Mouse (Mus musculus) forebrain, embryonic 11.5 days (tissue): ENCODE data around the gene Ninj1. TPM values are rescaled to one million over a fixed set of nuclear protein-coding genes. Genes with fewer than 3 reads are reported as not detected.

Experiments
- ATAC-seq: fragments of 200-750 bp; cut with Nextera tagmentation; replicated peaks from 2 replicates; pipeline ENCODE4 v1.8.0; 2017; ENCODE audit warnings: moderate TSS enrichment; ENCODE audit not compliant: low FRiP score
- DNase-seq: peaks from one replicate; pipeline ENCODE4 v3.0.0-alpha.2; 2017; ENCODE audit warnings: low spot score
- H3K27ac ChIP-seq: fragments of 300-500 bp; sonication (generic); 2 replicates; pipeline ENCODE4 v1.5.1; 2014; ENCODE audit warnings: low read depth, low read length
- H3K27me3 ChIP-seq: fragments of 300-500 bp; sonication (generic); 2 replicates; pipeline ENCODE4 v1.6.1; 2014; ENCODE audit warnings: mild to moderate bottlenecking, low read length, mixed read lengths; ENCODE audit not compliant: control insufficient read depth, insufficient read depth
- H3K36me3 ChIP-seq: fragments of 300-500 bp; sonication (generic); 2 replicates; pipeline ENCODE4 v1.6.1; 2014; ENCODE audit warnings: mild to moderate bottlenecking, low read length, moderate library complexity, mixed read lengths; ENCODE audit not compliant: control insufficient read depth, insufficient read depth
- H3K4me1 ChIP-seq: fragments of 300-500 bp; sonication (generic); replicated peaks from 2 replicates; pipeline ENCODE4 v1.6.1; 2014; ENCODE audit warnings: low read length, mixed read lengths; ENCODE audit not compliant: control insufficient read depth, insufficient read depth
- H3K4me2 ChIP-seq: fragments of 300-500 bp; sonication (generic); 2 replicates; pipeline ENCODE4 v1.6.1; 2014; ENCODE audit warnings: low read depth, mild to moderate bottlenecking, low read length, moderate library complexity, mixed read lengths; ENCODE audit not compliant: severe bottlenecking
- H3K4me3 ChIP-seq: fragments of 300-500 bp; sonication (generic); 2 replicates; pipeline ENCODE4 v1.5.1; 2014; ENCODE audit warnings: low read depth, low read length
- H3K9ac ChIP-seq: fragments of 300-500 bp; sonication (generic); 2 replicates; pipeline ENCODE4 v1.6.1; 2014; ENCODE audit warnings: low read length
- H3K9me3 ChIP-seq: fragments of 300-500 bp; sonication (generic); 2 replicates; pipeline ENCODE4 v1.6.1; 2016; ENCODE audit warnings: low read length, mixed read lengths; ENCODE audit not compliant: control insufficient read depth
- WGBS: fragments of 180-500 bp; shearing (Covaris S2); extraction: QIAGEN DNeasy Blood & Tissue Kit; methylation state at CpG from one replicate; pipeline ENCODE4 v1.1.7; 2014; 5-methylcytosine and 5-hydroxymethylcytosine counted together
- polyA plus RNA-seq: library from polyadenylated mRNA; unstranded; fragments of >200 nt; fragmentation: Nextera tagmentation; extraction: Ambion mirVana; gene quantifications from 2 replicates; pipeline ENCODE4 v1.2.1, GENCODE M21; 2014

Ninj1 gene
- polyA plus RNA-seq = 19.6 and 23.8 TPM in 2 replicates

GRCm38 (mm10) chr13:49187288-49188218 lies at the start of gene Ninj1:
Ninj1 (plus strand) TSS chr13:49187485.
- Histone ChIP-seq H3K4me2 (peak within 1 kb of the TSS; percentile 100), H3K27ac (no peak within 1 kb of the TSS), H3K4me3 (peak within 1 kb of the TSS; percentile 72), H3K36me3 (no peaks in the 10 kb centered on the region), H3K27me3 (no peaks in the 10 kb centered on the region), H3K9ac (peak within 1 kb of the TSS; percentile 39), H3K9me3 (no peaks in the 10 kb centered on the region), H3K4me1 (peaks cover 11% of the 10 kb centered on the region)
- ATAC-seq (peak; percentile 94), DNase-seq (peak; percentile 91)
- WGBS = under 1% methylated on average over 78 of the region's 87 CpGs

GRCm38 (mm10) chr13:49140567-49140966 lies 46.7 kb upstream of the Ninj1 start:
- Histone ChIP-seq H3K4me3 (no peak overlapping the region), H3K4me2 (no peak overlapping the region), H3K9ac (no peak overlapping the region), H3K27ac (no peak overlapping the region), H3K36me3 (no peaks in the 10 kb centered on the region), H3K4me1 (peaks cover 13% of the 10 kb centered on the region), H3K9me3 (no peaks in the 10 kb centered on the region), H3K27me3 (no peaks in the 10 kb centered on the region)
- WGBS = 70% methylated on average over 4 of the region's 4 CpGs
- DNase-seq = no peak
- no peak for ATAC-seq

GRCm38 (mm10) chr13:49142396-49142795 lies 44.9 kb upstream of the Ninj1 start:
- 85% methylated on average over 5 of the region's 5 CpGs for WGBS
- H3K9me3 ChIP-seq = no peaks in the 10 kb centered on the region

GRCm38 (mm10) chr13:49143323-49143722 lies 44.0 kb upstream of the Ninj1 start:
- no peaks in the 10 kb centered on the region for H3K9me3 ChIP-seq
- H3K4me3 ChIP-seq = no peak overlapping the region
- DNase-seq = no peak
- no peak for ATAC-seq
- no peak overlapping the region for H3K4me2 ChIP-seq
- 92% methylated on average over 7 of the region's 7 CpGs for WGBS
- H3K4me1 ChIP-seq = peaks cover 25% of the 10 kb centered on the region
- H3K9ac ChIP-seq = no peak overlapping the region
- peaks cover 4% of the 10 kb centered on the region; the same call in 1 of the 2 replicates for H3K27me3 ChIP-seq
- no peak overlapping the region for H3K27ac ChIP-seq
- H3K36me3 ChIP-seq = no peaks in the 10 kb centered on the region

More at GRCm38 (mm10) chr13:49142396-49142795, 44.9 kb upstream of the Ninj1 start:
- Histone ChIP-seq H3K27ac (no peak overlapping the region), H3K36me3 (no peaks in the 10 kb centered on the region), H3K27me3 (peaks cover 4% of the 10 kb centered on the region; the same call in 1 of the 2 replicates), H3K4me1 (peaks cover 23% of the 10 kb centered on the region), H3K9ac (no peak overlapping the region), H3K4me3 (no peak overlapping the region), H3K4me2 (no peak overlapping the region)
- ATAC-seq (no peak), DNase-seq (no peak)

- 0 out of 2 replicates have a peak overlapping the region, but pooled peaks have one; percentile 8 for H3K4me2 ChIP-seq
These were observed 42.8 kb upstream of the Ninj1 start for GRCm38 (mm10) chr13:49144451-49144850.

GRCm38 (mm10) chr13:49145396-49145795 lies 41.9 kb upstream of the Ninj1 start:
- WGBS = 54% methylated on average over 7 of the region's 7 CpGs
- DNase-seq (no peak), ATAC-seq (no peak)
- no peak overlapping the region for H3K27ac ChIP-seq
- peak overlapping the region; percentile 16; the same call in 1 of the 2 replicates for H3K9ac ChIP-seq
- peaks cover 4% of the 10 kb centered on the region; the same call in 1 of the 2 replicates for H3K27me3 ChIP-seq
- H3K4me2 ChIP-seq = peak overlapping the region; percentile 94; the same call in 1 of the 2 replicates
- peaks cover 25% of the 10 kb centered on the region for H3K4me1 ChIP-seq
- H3K36me3 ChIP-seq = no peaks in the 10 kb centered on the region
- peak overlapping the region; percentile 84; the same call in 1 of the 2 replicates for H3K4me3 ChIP-seq
- H3K9me3 ChIP-seq = no peaks in the 10 kb centered on the region

More at GRCm38 (mm10) chr13:49144451-49144850, 42.8 kb upstream of the Ninj1 start:
- ATAC-seq (no peak), DNase-seq (no peak)
- H3K4me3 ChIP-seq = no peak overlapping the region
- H3K4me1 ChIP-seq = peaks cover 25% of the 10 kb centered on the region
- WGBS = 51% methylated on average over 6 of the region's 6 CpGs
- H3K27me3 ChIP-seq = peaks cover 4% of the 10 kb centered on the region; the same call in 1 of the 2 replicates
- no peak overlapping the region for H3K9ac ChIP-seq
- no peak overlapping the region for H3K27ac ChIP-seq
- H3K9me3 ChIP-seq = no peaks in the 10 kb centered on the region
- H3K36me3 ChIP-seq = no peaks in the 10 kb centered on the region

GRCm38 (mm10) chr13:49146040-49146697 lies 41.1 kb upstream of the Ninj1 start:
- H3K27ac ChIP-seq = no peak overlapping the region
- ATAC-seq = no peak

GRCm38 (mm10) chr13:49146698-49147006 lies 40.6 kb upstream of the Ninj1 start:
- DNase-seq (peak; percentile 66), ATAC-seq (no peak; the same call in 1 of the 2 replicates)
- Histone ChIP-seq H3K27me3 (peaks cover 4% of the 10 kb centered on the region; the same call in 1 of the 2 replicates), H3K36me3 (no peaks in the 10 kb centered on the region), H3K9ac (peak overlapping the region; percentile 90), H3K4me1 (peaks cover 23% of the 10 kb centered on the region), H3K4me2 (peak overlapping the region; percentile 94), H3K9me3 (no peaks in the 10 kb centered on the region), H3K27ac (no peak overlapping the region), H3K4me3 (peak overlapping the region; percentile 84)
- under 1% methylated on average over 40 of the region's 44 CpGs for WGBS

More at GRCm38 (mm10) chr13:49146040-49146697, 41.1 kb upstream of the Ninj1 start:
- H3K9ac ChIP-seq = peak overlapping the region; percentile 90
- peak overlapping the region; percentile 94 for H3K4me2 ChIP-seq
- H3K4me3 ChIP-seq = peak overlapping the region; percentile 84
- WGBS = 23% methylated on average over 17 of the region's 17 CpGs
- H3K4me1 ChIP-seq = peaks cover 23% of the 10 kb centered on the region
- no peak for DNase-seq
- H3K27me3 ChIP-seq = peaks cover 4% of the 10 kb centered on the region; the same call in 1 of the 2 replicates
- H3K36me3 ChIP-seq = no peaks in the 10 kb centered on the region
- H3K9me3 ChIP-seq = no peaks in the 10 kb centered on the region
